Comparison of ENCODE assay signal across 8 mouse cellular contexts in the genomic region with DNA sequence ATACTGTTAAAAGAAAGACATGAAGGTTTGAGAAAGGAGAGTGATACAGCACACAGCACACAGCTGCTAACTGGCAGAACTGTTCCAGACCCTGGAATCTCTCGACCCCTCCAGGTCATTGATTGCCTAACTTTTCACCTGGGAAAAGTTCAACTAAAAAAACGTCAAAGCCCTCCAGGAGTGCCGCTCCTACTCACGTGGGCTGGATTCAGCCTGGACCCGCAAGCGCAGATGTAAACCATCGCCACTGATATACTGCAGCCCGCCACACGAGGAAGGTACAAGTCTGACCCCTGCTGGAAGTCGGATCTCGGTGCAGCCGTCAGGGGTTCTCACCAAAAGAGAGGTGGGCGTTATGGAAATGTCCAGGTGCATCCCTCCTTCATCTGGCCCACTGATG. TPM values are rescaled to one million over a fixed set of nuclear protein-coding genes. Genes with fewer than 3 reads are reported as not detected.
DNase-seq lines count a peak whose midpoint lies in the region; ATAC-seq and TF ChIP-seq lines count a peak whose summit lies in the region.

No protein-coding gene starts in this region.

- H3K4me3 ChIP-seq in forebrain, embryonic 16.5 days (replicated peaks; ENCODE audit: low read length): no peak overlapping the region; the same call in 1 of the 2 replicates
- peak overlapping the region; percentile 28 for H3K4me3 ChIP-seq in hindbrain, embryonic 15.5 days
- peak overlapping the region; percentile 38 for H3K4me3 ChIP-seq in left cerebral cortex, adult 2 months

- TF ChIP-seq CTCF in left cerebral cortex, adult 2 months (IDR thresholded peaks at IDR 0.05): peak; percentile 89

- H3K4me1 ChIP-seq in forebrain, embryonic 16.5 days (replicated peaks; ENCODE audit: control insufficient read depth, insufficient read depth, low read length): peaks cover 11% of the 10 kb centered on the region
- peaks cover 15% of the 10 kb centered on the region for H3K4me1 ChIP-seq in hindbrain, embryonic 15.5 days (replicated peaks)

- no peaks in the 10 kb centered on the region for H3K27me3 ChIP-seq in forebrain, embryonic 16.5 days (replicated peaks; ENCODE audit: control insufficient read depth, insufficient read depth, low read length)
- H3K27me3 ChIP-seq in hindbrain, embryonic 15.5 days: no peaks in the 10 kb centered on the region

- no peaks in the 10 kb centered on the region for H3K9me3 ChIP-seq in forebrain, embryonic 16.5 days (ENCODE audit: control insufficient read depth, low read length)
- H3K9me3 ChIP-seq in hindbrain, embryonic 15.5 days: no peaks in the 10 kb centered on the region

- intact Hi-C loops in left cerebral cortex, adult 2 months (cut with DNase I): loop anchor here (1.0 kb wide), 1 partner anchor 672 kb away; no protein-coding TSS in a partner anchor

- peak; percentile 89 for ATAC-seq in forebrain, embryonic 16.5 days
- peak; percentile 83 for ATAC-seq in hindbrain, embryonic 15.5 days (ENCODE audit: low FRiP score, low read depth)

- H3K27ac ChIP-seq in forebrain, embryonic 16.5 days (ENCODE audit: low read length): no peak overlapping the region
- no peak overlapping the region for H3K27ac ChIP-seq in hindbrain, embryonic 15.5 days (replicated peaks)
- no peak overlapping the region for H3K27ac ChIP-seq in left cerebral cortex, adult 2 months

- peak overlapping the region; percentile 49 for H3K4me2 ChIP-seq in forebrain, embryonic 16.5 days (ENCODE audit: low read length)
- peak overlapping the region; percentile 65 for H3K4me2 ChIP-seq in hindbrain, embryonic 15.5 days

- DNase-seq in adrenal gland, adult (ENCODE audit: inconsistent age in 2 of 2, low spot score in 1 of 2): peak; percentile 39 to 74
- no peak for DNase-seq in adrenal gland, adult 8-10 months
- DNase-seq in cerebellum, adult 18-20 months: peak; percentile 64 to 68
- DNase-seq in left cerebral cortex, adult 2 months (ENCODE audit: extremely low spot score in 1 of 2, low spot score in 2 of 2): peak; percentile 70 to 73
- peak; percentile 49 to 68 for DNase-seq in lung, postnatal 4 days
- DNase-seq in right cerebral cortex, adult 18-20 months: peak; percentile 75

- H3K36me3 ChIP-seq in forebrain, embryonic 16.5 days (ENCODE audit: control insufficient read depth, insufficient read depth): no peaks in the 10 kb centered on the region
- H3K36me3 ChIP-seq in hindbrain, embryonic 15.5 days: no peaks in the 10 kb centered on the region

- WGBS in forebrain, embryonic 16.5 days: under 1% methylated on average over 13 of the region's 13 CpGs
- WGBS in hindbrain, embryonic 15.5 days: under 1% methylated on average over 13 of the region's 13 CpGs

- H3K9ac ChIP-seq in forebrain, embryonic 16.5 days (replicated peaks; ENCODE audit: low read depth, low read length): no peak overlapping the region
- H3K9ac ChIP-seq in hindbrain, embryonic 15.5 days: peak overlapping the region; percentile 25; the same call in 1 of the 2 replicates

RNA-seq across cellular contexts. Expression of a gene that starts 13.1 kb away (rescaled TPM):
- total RNA-seq in adrenal gland, adult 8-10 months (2022): 1 to 10 TPM; 1.9 to 4.2 (median 3.5) TPM
- 4.6 and 5.1 TPM in 2 replicates for polyA plus RNA-seq in forebrain, embryonic 16.5 days (2015; fragmentation: Nextera tagmentation; extraction: Ambion mirVana)
- 6.9 and 7.9 TPM in 2 replicates for polyA plus RNA-seq in hindbrain, embryonic 15.5 days (2015; fragmentation: Nextera tagmentation; extraction: Ambion mirVana)
- 1 to 10 TPM; 4.2 to 5.2 TPM for total RNA-seq in left cerebral cortex, adult 2 months (2021)

RNA-seq across cellular contexts. Expression of a gene that starts 15.3 kb away (rescaled TPM):
- total RNA-seq in adrenal gland, adult 8-10 months (2022): 10 to 100 TPM; 24.8 to 43.2 (median 32.0) TPM
- 35.9 and 40.8 TPM in 2 replicates for polyA plus RNA-seq in forebrain, embryonic 16.5 days (2015; fragmentation: Nextera tagmentation; extraction: Ambion mirVana)
- 32.8 and 33.2 TPM in 2 replicates for polyA plus RNA-seq in hindbrain, embryonic 15.5 days (2015; fragmentation: Nextera tagmentation; extraction: Ambion mirVana)
- total RNA-seq in left cerebral cortex, adult 2 months (2021): 10 to 100 TPM; 61.4 to 63.9 TPM
